Mouse (Mus musculus): ENCODE results near the gene Slc25a24.

Gene Slc25a24

GRCm38 (mm10) chr3:109122641-109123530, at the start of gene Slc25a24:
Gene Slc25a24, plus strand, starts transcription at chr3:109123149.
- peak in 1 of 2 experiments; percentile 76 for DNase-seq (ENCODE audit: inconsistent age in 2 of 2, low spot score in 1 of 2)

- no peak for DNase-seq (ENCODE audit: inconsistent age in 2 of 2, low spot score in 1 of 2)
Measured at GRCm38 (mm10) chr3:109080169-109080568, 42.8 kb upstream of the Slc25a24 start, which contains the start of gene Slc25a54. Gene Slc25a54, plus strand, starts transcription at chr3:109080469.

GRCm38 (mm10) chr3:109084418-109084817, 38.5 kb upstream of the Slc25a24 start:
- no peak for DNase-seq (ENCODE audit: inconsistent age in 2 of 2, low spot score in 1 of 2)

- no peak for DNase-seq (ENCODE audit: inconsistent age in 2 of 2, low spot score in 1 of 2)
Measured at GRCm38 (mm10) chr3:109088460-109088859, 34.5 kb upstream of the Slc25a24 start.

- no peak for DNase-seq (ENCODE audit: inconsistent age in 2 of 2, low spot score in 1 of 2)
Measured at GRCm38 (mm10) chr3:109104702-109105101, 18.2 kb upstream of the Slc25a24 start.

GRCm38 (mm10) chr3:109117136-109117535, 5.8 kb upstream of the Slc25a24 start:
- DNase-seq (ENCODE audit: inconsistent age in 2 of 2, low spot score in 1 of 2) = peak; percentile 34 to 64

GRCm38 (mm10) chr3:109119562-109119961, 3.4 kb upstream of the Slc25a24 start:
- DNase-seq (ENCODE audit: inconsistent age in 2 of 2, low spot score in 1 of 2) = no peak

GRCm38 (mm10) chr3:109119973-109120372, 3.0 kb upstream of the Slc25a24 start:
- no peak for DNase-seq (ENCODE audit: inconsistent age in 2 of 2, low spot score in 1 of 2)

- peak; percentile 88 to 94 for DNase-seq (ENCODE audit: inconsistent age in 2 of 2, low spot score in 1 of 2)
Measured at GRCm38 (mm10) chr3:109123531-109123981, 607 bp downstream of the Slc25a24 start.

GRCm38 (mm10) chr3:109124091-109124490, 1.1 kb downstream of the Slc25a24 start:
- peak; percentile 29 to 75 for DNase-seq (ENCODE audit: inconsistent age in 2 of 2, low spot score in 1 of 2)

GRCm38 (mm10) chr3:109125531-109125930, 2.6 kb downstream of the Slc25a24 start:
- no peak for DNase-seq (ENCODE audit: inconsistent age in 2 of 2, low spot score in 1 of 2)

- DNase-seq (ENCODE audit: inconsistent age in 2 of 2, low spot score in 1 of 2) = no peak
Measured at GRCm38 (mm10) chr3:109129768-109130167, 6.8 kb downstream of the Slc25a24 start.

- DNase-seq (ENCODE audit: inconsistent age in 2 of 2, low spot score in 1 of 2) = no peak
Measured at GRCm38 (mm10) chr3:109132966-109133365, 10.0 kb downstream of the Slc25a24 start.

GRCm38 (mm10) chr3:109134036-109134435, 11.1 kb downstream of the Slc25a24 start:
- DNase-seq (ENCODE audit: inconsistent age in 2 of 2, low spot score in 1 of 2) = no peak

- no peak for DNase-seq (ENCODE audit: inconsistent age in 2 of 2, low spot score in 1 of 2)
Measured at GRCm38 (mm10) chr3:109135352-109135751, 12.4 kb downstream of the Slc25a24 start.

GRCm38 (mm10) chr3:109152561-109152960, 29.6 kb downstream of the Slc25a24 start:
- no peak for DNase-seq (ENCODE audit: inconsistent age in 2 of 2, low spot score in 1 of 2)

- no peak for DNase-seq (ENCODE audit: inconsistent age in 2 of 2, low spot score in 1 of 2)
Measured at GRCm38 (mm10) chr3:109153410-109153809, 30.5 kb downstream of the Slc25a24 start.

GRCm38 (mm10) chr3:109155926-109156669, 33.1 kb downstream of the Slc25a24 start:
- peak in 1 of 2 experiments; percentile 47 for DNase-seq (ENCODE audit: inconsistent age in 2 of 2, low spot score in 1 of 2)

GRCm38 (mm10) chr3:109157481-109157880, 34.5 kb downstream of the Slc25a24 start:
- DNase-seq (ENCODE audit: inconsistent age in 2 of 2, low spot score in 1 of 2) = no peak

- DNase-seq (ENCODE audit: inconsistent age in 2 of 2, low spot score in 1 of 2) = no peak
Measured at GRCm38 (mm10) chr3:109164088-109164487, 41.1 kb downstream of the Slc25a24 start.

- no peak for DNase-seq (ENCODE audit: inconsistent age in 2 of 2, low spot score in 1 of 2)
Measured at GRCm38 (mm10) chr3:109164644-109165043, 41.7 kb downstream of the Slc25a24 start.
